Mouse (Mus musculus) forebrain, embryonic 11.5 days (tissue): ENCODE data around the gene Rdh5. TPM values are rescaled to one million over a fixed set of nuclear protein-coding genes. Genes with fewer than 3 reads are reported as not detected.

ENCODE experiments used
- ATAC-seq: fragments of 200-750 bp; cut with Nextera tagmentation; replicated peaks from 2 replicates; pipeline ENCODE4 v1.8.0; 2017; ENCODE audit warnings: moderate TSS enrichment; ENCODE audit not compliant: low FRiP score
- DNase-seq: peaks from one replicate; pipeline ENCODE4 v3.0.0-alpha.2; 2017; ENCODE audit warnings: low spot score
- H3K27ac ChIP-seq: fragments of 300-500 bp; sonication (generic); 2 replicates; pipeline ENCODE4 v1.5.1; 2014; ENCODE audit warnings: low read depth, low read length
- H3K27me3 ChIP-seq: fragments of 300-500 bp; sonication (generic); 2 replicates; pipeline ENCODE4 v1.6.1; 2014; ENCODE audit warnings: mild to moderate bottlenecking, low read length, mixed read lengths; ENCODE audit not compliant: control insufficient read depth, insufficient read depth
- H3K36me3 ChIP-seq: fragments of 300-500 bp; sonication (generic); 2 replicates; pipeline ENCODE4 v1.6.1; 2014; ENCODE audit warnings: mild to moderate bottlenecking, low read length, moderate library complexity, mixed read lengths; ENCODE audit not compliant: control insufficient read depth, insufficient read depth
- H3K4me1 ChIP-seq: fragments of 300-500 bp; sonication (generic); replicated peaks from 2 replicates; pipeline ENCODE4 v1.6.1; 2014; ENCODE audit warnings: low read length, mixed read lengths; ENCODE audit not compliant: control insufficient read depth, insufficient read depth
- H3K4me2 ChIP-seq: fragments of 300-500 bp; sonication (generic); 2 replicates; pipeline ENCODE4 v1.6.1; 2014; ENCODE audit warnings: low read depth, mild to moderate bottlenecking, low read length, moderate library complexity, mixed read lengths; ENCODE audit not compliant: severe bottlenecking
- H3K4me3 ChIP-seq: fragments of 300-500 bp; sonication (generic); 2 replicates; pipeline ENCODE4 v1.5.1; 2014; ENCODE audit warnings: low read depth, low read length
- H3K9ac ChIP-seq: fragments of 300-500 bp; sonication (generic); 2 replicates; pipeline ENCODE4 v1.6.1; 2014; ENCODE audit warnings: low read length
- H3K9me3 ChIP-seq: fragments of 300-500 bp; sonication (generic); 2 replicates; pipeline ENCODE4 v1.6.1; 2016; ENCODE audit warnings: low read length, mixed read lengths; ENCODE audit not compliant: control insufficient read depth
- WGBS: fragments of 180-500 bp; shearing (Covaris S2); extraction: QIAGEN DNeasy Blood & Tissue Kit; methylation state at CpG from one replicate; pipeline ENCODE4 v1.1.7; 2014; 5-methylcytosine and 5-hydroxymethylcytosine counted together
- polyA plus RNA-seq: library from polyadenylated mRNA; unstranded; fragments of >200 nt; fragmentation: Nextera tagmentation; extraction: Ambion mirVana; gene quantifications from 2 replicates; pipeline ENCODE4 v1.2.1, GENCODE M21; 2014

The Rdh5 gene
- polyA plus RNA-seq, 1 experiment from 2014 or later, result 12.3 TPM

DNA sequence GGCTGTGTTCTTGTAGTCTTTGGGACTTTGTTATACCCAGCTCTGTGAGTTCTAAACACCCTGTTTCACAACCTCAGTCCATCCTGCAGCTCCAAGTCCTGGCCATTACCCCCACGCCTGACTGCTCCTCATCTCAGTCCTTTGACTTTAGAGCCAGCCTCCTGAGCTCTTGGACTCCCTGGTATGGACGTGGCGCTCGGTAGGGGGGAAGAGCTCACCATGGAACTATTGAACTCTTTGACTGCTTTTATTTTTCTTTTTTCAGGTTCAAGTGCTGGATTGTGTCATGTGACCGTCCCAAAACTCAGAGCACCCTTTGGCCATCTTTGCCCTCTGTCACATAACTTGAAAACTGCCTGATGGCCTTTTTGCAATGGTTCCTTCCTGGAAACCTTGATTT is 40.6 kb downstream of the Rdh5 start:
- WGBS, result 83% methylated on average over 5 of the region's 5 CpGs
- Histone ChIP-seq H3K4me3 (no peak overlapping the region), H3K4me1 (no peaks in the 10 kb centered on the region), H3K9me3 (no peaks in the 10 kb centered on the region), H3K36me3 (no peaks in the 10 kb centered on the region; the same call in 1 of the 2 replicates), H3K27me3 (no peaks in the 10 kb centered on the region), H3K9ac (no peak overlapping the region), H3K27ac (no peak overlapping the region), H3K4me2 (no peak overlapping the region)
- DNase-seq, result no peak
- ATAC-seq, result no peak

GRCm38 (mm10) chr10:128878811-128879210 is 43.9 kb downstream of the Rdh5 start:
- no peaks in the 10 kb centered on the region for H3K27me3 ChIP-seq
- H3K4me2 ChIP-seq, result no peak overlapping the region
- WGBS, result 92% methylated on average over 2 of the region's 2 CpGs
- H3K9me3 ChIP-seq, result no peaks in the 10 kb centered on the region
- no peak overlapping the region for H3K27ac ChIP-seq
- ATAC-seq (no peak), DNase-seq (no peak)
- no peaks in the 10 kb centered on the region; the same call in 1 of the 2 replicates for H3K36me3 ChIP-seq
- H3K4me1 ChIP-seq, result no peaks in the 10 kb centered on the region
- H3K9ac ChIP-seq, result no peak overlapping the region
- no peak overlapping the region for H3K4me3 ChIP-seq

GRCm38 (mm10) chr10:128878291-128878690 is 44.4 kb downstream of the Rdh5 start:
- no peak for DNase-seq
- no peak for ATAC-seq
- H3K36me3 ChIP-seq, result no peaks in the 10 kb centered on the region; the same call in 1 of the 2 replicates
- H3K4me2 ChIP-seq, result no peak overlapping the region
- H3K27me3 ChIP-seq, result no peaks in the 10 kb centered on the region
- H3K4me1 ChIP-seq, result no peaks in the 10 kb centered on the region
- no peak overlapping the region for H3K27ac ChIP-seq
- no peaks in the 10 kb centered on the region for H3K9me3 ChIP-seq
- no peak overlapping the region for H3K4me3 ChIP-seq
- H3K9ac ChIP-seq, result no peak overlapping the region

GRCm38 (mm10) chr10:128870341-128870740 is 52.3 kb downstream of the Rdh5 start:
- H3K27me3 ChIP-seq, result no peaks in the 10 kb centered on the region
- H3K4me1 ChIP-seq, result no peaks in the 10 kb centered on the region
- H3K9ac ChIP-seq, result no peak overlapping the region
- no peak overlapping the region for H3K4me3 ChIP-seq
- no peak overlapping the region for H3K27ac ChIP-seq
- H3K4me2 ChIP-seq, result no peak overlapping the region
- DNase-seq (no peak), ATAC-seq (no peak)
- WGBS, result 88% methylated on average over 3 of the region's 3 CpGs
- H3K9me3 ChIP-seq, result no peaks in the 10 kb centered on the region
- peaks cover 6% of the 10 kb centered on the region; the same call in 1 of the 2 replicates for H3K36me3 ChIP-seq

DNA sequence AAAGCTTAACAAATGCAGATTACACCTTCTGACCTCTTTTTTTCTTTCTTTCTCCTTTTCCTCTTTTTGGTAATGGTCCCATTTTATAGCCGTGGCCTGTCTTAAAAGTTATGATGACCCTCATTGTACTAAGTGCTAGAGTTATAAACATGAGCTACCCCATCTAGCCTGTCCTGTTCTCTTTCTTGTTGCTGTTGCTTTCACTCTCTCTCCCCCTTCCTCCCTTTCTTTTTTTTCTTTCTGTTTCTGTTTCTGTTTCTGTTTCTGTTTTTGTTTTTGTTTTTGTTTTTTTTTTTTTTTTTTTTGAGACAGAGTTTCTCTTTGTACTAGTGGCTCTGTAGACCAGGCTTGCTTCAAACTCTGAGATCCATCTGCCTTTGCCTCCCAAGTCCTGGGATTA is 56.2 kb downstream of the Rdh5 start:
- no peak overlapping the region for H3K27ac ChIP-seq
- no peak for ATAC-seq
- no peaks in the 10 kb centered on the region for H3K4me1 ChIP-seq
- no peaks in the 10 kb centered on the region for H3K9me3 ChIP-seq
- peaks cover 2% of the 10 kb centered on the region; the same call in 1 of the 2 replicates for H3K36me3 ChIP-seq
- WGBS, result 93% methylated on average over 1 of the region's 1 CpGs
- no peak for DNase-seq
- no peak overlapping the region for H3K4me2 ChIP-seq
- no peak overlapping the region for H3K4me3 ChIP-seq
- H3K9ac ChIP-seq, result no peak overlapping the region
- no peaks in the 10 kb centered on the region for H3K27me3 ChIP-seq

GRCm38 (mm10) chr10:128866042-128866441 is 56.6 kb downstream of the Rdh5 start:
- Histone ChIP-seq H3K4me1 (no peaks in the 10 kb centered on the region), H3K27me3 (no peaks in the 10 kb centered on the region), H3K9me3 (no peaks in the 10 kb centered on the region), H3K9ac (no peak overlapping the region), H3K27ac (no peak overlapping the region), H3K4me3 (no peak overlapping the region), H3K4me2 (no peak overlapping the region), H3K36me3 (peaks cover 2% of the 10 kb centered on the region; the same call in 1 of the 2 replicates)
- ATAC-seq, result no peak
- WGBS, result 88% methylated on average over 3 of the region's 3 CpGs
- DNase-seq, result no peak

Other genes starting within 250 kb of the Rdh5 start
- gene Suox, start 248.8 kb downstream of the Rdh5 start, polyA plus RNA-seq, result 10.8 and 11.7 TPM in 2 replicates
- 78.8 and 79.1 TPM in 2 replicates for gene Rab5b, start 226.6 kb downstream of the Rdh5 start, polyA plus RNA-seq
- 1.8 and 4.5 TPM in 2 replicates for gene Pmel, start 218.7 kb downstream of the Rdh5 start, polyA plus RNA-seq
- 119 and 120 TPM in 2 replicates for gene Cdk2, start 217.9 kb downstream of the Rdh5 start, polyA plus RNA-seq
- gene Dgka, start 178.0 kb downstream of the Rdh5 start, polyA plus RNA-seq, result 3.9 and 4.0 TPM in 2 replicates
- gene Pym1, start 175.0 kb downstream of the Rdh5 start, polyA plus RNA-seq, result 47.6 and 51.4 TPM in 2 replicates
- 0.51 and 0.60 TPM in 2 replicates for gene Mmp19, start 132.0 kb downstream of the Rdh5 start, polyA plus RNA-seq
- 38.6 and 38.8 TPM in 2 replicates for gene Dnajc14, start 118.8 kb downstream of the Rdh5 start, polyA plus RNA-seq
- gene Tmem198b, start 118.5 kb downstream of the Rdh5 start, polyA plus RNA-seq, result 22.7 and 24.2 TPM in 2 replicates
- gene Sarnp, start 105.6 kb downstream of the Rdh5 start, polyA plus RNA-seq, result 263 and 284 TPM in 2 replicates
- 70.1 and 73.0 TPM in 2 replicates for gene Ormdl2, start 101.2 kb downstream of the Rdh5 start, polyA plus RNA-seq
- gene Gdf11, start 31.2 kb downstream of the Rdh5 start, polyA plus RNA-seq, result 10.5 and 11.7 TPM in 2 replicates
- 144 and 151 TPM in 2 replicates for gene Cd63, start 21.9 kb downstream of the Rdh5 start, polyA plus RNA-seq
- gene Bloc1s1, start 1.1 kb upstream of the Rdh5 start, polyA plus RNA-seq, result 191 and 202 TPM in 2 replicates
- gene Itga7, start 10.9 kb upstream of the Rdh5 start, polyA plus RNA-seq, result 0.65 and 0.69 TPM in 2 replicates
- gene Mettl7b, start 38.1 kb upstream of the Rdh5 start, polyA plus RNA-seq, result not detected in 2 replicates
- not detected in 2 replicates for gene Olfr9, start 66.5 kb upstream of the Rdh5 start, polyA plus RNA-seq
- not detected in 2 replicates for gene Olfr763, start 87.9 kb upstream of the Rdh5 start, polyA plus RNA-seq
- gene Olfr764-ps1, start 117.0 kb upstream of the Rdh5 start, polyA plus RNA-seq, result not detected in 2 replicates
- gene Olfr765, start 127.1 kb upstream of the Rdh5 start, polyA plus RNA-seq, result not detected in 2 replicates
- not detected in 2 replicates for gene Olfr766-ps1, start 146.1 kb upstream of the Rdh5 start, polyA plus RNA-seq
- not detected in 2 replicates for gene Olfr767, start 160.0 kb upstream of the Rdh5 start, polyA plus RNA-seq
- not detected in 2 replicates for gene Olfr768, start 176.5 kb upstream of the Rdh5 start, polyA plus RNA-seq
- gene Olfr769, start 195.0 kb upstream of the Rdh5 start, polyA plus RNA-seq, result not detected in 2 replicates
- not detected in 2 replicates for gene Olfr770, start 216.1 kb upstream of the Rdh5 start, polyA plus RNA-seq
- not detected in 2 replicates for gene Olfr771, start 241.9 kb upstream of the Rdh5 start, polyA plus RNA-seq